17 mouse cellular contexts compared by ENCODE assay signal in the genomic region with DNA sequence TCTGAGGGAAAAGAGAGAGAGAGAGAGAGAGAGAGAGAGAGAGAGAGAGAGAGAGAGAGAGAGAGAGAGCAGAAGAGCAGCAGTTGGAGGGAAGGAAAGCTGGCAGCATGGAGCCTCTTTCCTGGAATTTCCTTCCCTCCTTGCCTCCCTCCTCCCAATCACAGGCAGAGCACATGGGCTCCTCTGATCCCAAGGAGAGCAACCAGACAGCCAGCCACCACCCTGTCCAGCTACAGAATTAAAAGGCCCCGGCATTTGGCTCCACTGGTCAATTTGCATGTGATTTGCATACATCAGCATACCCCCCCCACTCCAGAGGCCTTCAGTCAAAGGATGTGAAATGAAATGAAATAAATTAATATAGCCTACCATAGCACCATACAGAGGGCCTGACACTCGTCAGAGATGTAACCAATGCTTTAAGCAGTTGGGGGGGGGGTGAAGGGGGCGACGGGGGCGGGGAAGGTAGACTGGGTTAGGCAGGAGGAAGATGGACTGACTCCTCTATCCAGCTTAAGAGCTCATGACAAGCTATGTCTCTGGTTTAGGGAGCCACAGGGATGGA.
A peak's percentile ranks its signal among the peaks of the same experiment; 100 is the strongest.
DNase-seq lines count a peak whose midpoint lies in the region; ATAC-seq lines count a peak whose summit lies in the region.
"Had no signal": no experiment of that assay in that cellular context is flagged by ENCODE, and none has a peak within 500 bp of the region (broad histone marks: within the 10 kb centered on the region; RNA-seq: fewer than 3 reads in every experiment).

No protein-coding gene starts in this region.

- 0 out of 2 replicates have a peak overlapping the region, but pooled peaks have one; percentile 56 for H3K27ac ChIP-seq in heart, embryonic 10.5 days
- peak overlapping the region; percentile 39; the same call in 1 of the 2 replicates for H3K27ac ChIP-seq in forebrain, embryonic 11.5 days (ENCODE audit: low read depth, low read length)
- peak overlapping the region; percentile 65 for H3K27ac ChIP-seq in hindbrain, embryonic 13.5 days
- peak overlapping the region; percentile 70 for H3K27ac ChIP-seq in midbrain, embryonic 15.5 days
- H3K27ac ChIP-seq: embryonic facial prominence, embryonic 13.5 days had no signal

- peaks cover 14% of the 10 kb centered on the region for H3K27me3 ChIP-seq in heart, embryonic 10.5 days (ENCODE audit: insufficient read depth, poor library complexity, severe bottlenecking)
- no peaks in the 10 kb centered on the region for H3K27me3 ChIP-seq in forebrain, embryonic 11.5 days (ENCODE audit: control insufficient read depth, insufficient read depth, low read length)
- 0 out of 2 replicates have a peak, but pooled peaks cover 2% of the 10 kb centered on the region for H3K27me3 ChIP-seq in hindbrain, embryonic 13.5 days
- H3K27me3 ChIP-seq in midbrain, embryonic 15.5 days (replicated peaks), result no peaks in the 10 kb centered on the region
- H3K27me3 ChIP-seq: embryonic facial prominence, embryonic 13.5 days had no signal

- H3K9me3 ChIP-seq in heart, embryonic 10.5 days, result no peaks in the 10 kb centered on the region
- no peaks in the 10 kb centered on the region for H3K9me3 ChIP-seq in forebrain, embryonic 11.5 days (ENCODE audit: control insufficient read depth, low read length)
- no peaks in the 10 kb centered on the region for H3K9me3 ChIP-seq in hindbrain, embryonic 13.5 days
- H3K9me3 ChIP-seq in midbrain, embryonic 15.5 days, result no peaks in the 10 kb centered on the region
- H3K9me3 ChIP-seq: embryonic facial prominence, embryonic 13.5 days had no signal

- 73% methylated on average over 5 of the region's 5 CpGs for WGBS in heart, embryonic 10.5 days
- 48% methylated on average over 5 of the region's 5 CpGs for WGBS in forebrain, embryonic 11.5 days
- 51% methylated on average over 5 of the region's 5 CpGs for WGBS in hindbrain, embryonic 13.5 days
- WGBS in midbrain, embryonic 15.5 days, result 31% methylated on average over 5 of the region's 5 CpGs

- H3K36me3 ChIP-seq in heart, embryonic 10.5 days, result no peaks in the 10 kb centered on the region
- no peaks in the 10 kb centered on the region for H3K36me3 ChIP-seq in forebrain, embryonic 11.5 days (ENCODE audit: control insufficient read depth, insufficient read depth, low read length)
- H3K36me3 ChIP-seq in hindbrain, embryonic 13.5 days, result no peaks in the 10 kb centered on the region; the same call in 1 of the 2 replicates
- H3K36me3 ChIP-seq in midbrain, embryonic 15.5 days (replicated peaks), result no peaks in the 10 kb centered on the region
- H3K36me3 ChIP-seq: embryonic facial prominence, embryonic 13.5 days had no signal

- no peak overlapping the region for H3K4me2 ChIP-seq in forebrain, embryonic 11.5 days (ENCODE audit: low read depth, low read length, severe bottlenecking)
- H3K4me2 ChIP-seq in hindbrain, embryonic 13.5 days, result no peak overlapping the region
- no peak overlapping the region for H3K4me2 ChIP-seq in midbrain, embryonic 15.5 days
- H3K4me2 ChIP-seq: embryonic facial prominence, embryonic 13.5 days had no signal

- peaks cover 19% of the 10 kb centered on the region for H3K4me1 ChIP-seq in heart, embryonic 10.5 days
- peaks cover 8% of the 10 kb centered on the region; the same call in 1 of the 2 replicates for H3K4me1 ChIP-seq in forebrain, embryonic 11.5 days (replicated peaks; ENCODE audit: control insufficient read depth, insufficient read depth, low read length)
- H3K4me1 ChIP-seq in hindbrain, embryonic 13.5 days (replicated peaks), result peaks cover 26% of the 10 kb centered on the region
- peaks cover 16% of the 10 kb centered on the region for H3K4me1 ChIP-seq in midbrain, embryonic 15.5 days
- H3K4me1 ChIP-seq: embryonic facial prominence, embryonic 13.5 days had no signal

- no peak overlapping the region for H3K9ac ChIP-seq in forebrain, embryonic 11.5 days (ENCODE audit: low read length)
- no peak overlapping the region for H3K9ac ChIP-seq in hindbrain, embryonic 13.5 days
- H3K9ac ChIP-seq in midbrain, embryonic 15.5 days, result no peak overlapping the region
- H3K9ac ChIP-seq: embryonic facial prominence, embryonic 13.5 days had no signal

- H3K4me3 ChIP-seq in heart, embryonic 10.5 days, result no peak overlapping the region
- H3K4me3 ChIP-seq in forebrain, embryonic 11.5 days (ENCODE audit: low read depth, low read length), result no peak overlapping the region
- no peak overlapping the region for H3K4me3 ChIP-seq in hindbrain, embryonic 13.5 days
- H3K4me3 ChIP-seq in midbrain, embryonic 15.5 days, result no peak overlapping the region
- H3K4me3 ChIP-seq: embryonic facial prominence, embryonic 13.5 days; myocyte had no signal

- no peak for DNase-seq in heart, embryonic 10.5 days (ENCODE audit: low spot score)
- DNase-seq in heart, adult 11 months, result no peak
- no peak for DNase-seq in forebrain, embryonic 11.5 days (ENCODE audit: low spot score)
- DNase-seq in liver, result no peak
- no peak for DNase-seq in kidney, adult 8-10 months
- no peak for DNase-seq in frontal cortex, adult 2 months (ENCODE audit: extremely low spot score in 1 of 2, low spot score in 1 of 2)
- DNase-seq: cerebellum, adult 9-10 months; heart, adult 18-20 months; heart, postnatal 10 days; kidney, postnatal 36 days; lung, adult 2 months; right cerebral cortex, adult 18-20 months had no signal

- ATAC-seq in forebrain, embryonic 11.5 days (replicated peaks; ENCODE audit: low FRiP score), result peak; percentile 42; the same call in 1 of the 2 replicates
- ATAC-seq in hindbrain, embryonic 13.5 days (ENCODE audit: low FRiP score), result peak; percentile 58; the same call in 1 of the 2 replicates
- ATAC-seq in midbrain, embryonic 15.5 days (replicated peaks), result peak; percentile 59
- ATAC-seq: intestine, postnatal 0 days had no signal
